Mouse (Mus musculus) hindbrain, embryonic 16.5 days (tissue): ENCODE data around the gene Glrb. TPM values are rescaled to one million over a fixed set of nuclear protein-coding genes. Genes with fewer than 3 reads are reported as not detected.

Source experiments
- ATAC-seq: fragments of 200-750 bp; cut with Nextera tagmentation; 2 replicates; pipeline ENCODE4 v1.8.0; 2017; ENCODE audit warnings: moderate TSS enrichment, moderate library complexity
- H3K27ac ChIP-seq: fragments of 300-500 bp; sonication (generic); 2 replicates; pipeline ENCODE4 v1.5.1; 2014; ENCODE audit warnings: low read depth, mild to moderate bottlenecking, control low read depth, low read length, moderate library complexity
- H3K27me3 ChIP-seq: fragments of 300-500 bp; sonication (generic); replicated peaks from 2 replicates; pipeline ENCODE4 v1.6.1; 2014; ENCODE audit warnings: low read length; ENCODE audit not compliant: control insufficient read depth, insufficient read depth
- H3K36me3 ChIP-seq: fragments of 300-500 bp; sonication (generic); 2 replicates; pipeline ENCODE4 v1.6.1; 2014; ENCODE audit warnings: mild to moderate bottlenecking, low read length, moderate library complexity, mixed read lengths; ENCODE audit not compliant: control insufficient read depth, insufficient read depth
- H3K4me1 ChIP-seq: fragments of 300-500 bp; sonication (generic); 2 replicates; pipeline ENCODE4 v1.6.1; 2014; ENCODE audit warnings: low read depth, low read length; ENCODE audit not compliant: control insufficient read depth, insufficient read depth
- H3K4me2 ChIP-seq: fragments of 300-500 bp; sonication (generic); 2 replicates; pipeline ENCODE4 v1.6.1; 2014; ENCODE audit warnings: mild to moderate bottlenecking, low read length, control low read depth, moderate library complexity
- H3K4me3 ChIP-seq: fragments of 300-500 bp; sonication (generic); 2 replicates; pipeline ENCODE4 v1.5.1; 2014; ENCODE audit warnings: mild to moderate bottlenecking, low read length, control low read depth, moderate library complexity
- H3K9ac ChIP-seq: fragments of 300-500 bp; sonication (generic); 2 replicates; pipeline ENCODE4 v1.6.1; 2014; ENCODE audit warnings: low read depth, mild to moderate bottlenecking, control low read depth, low read length, moderate library complexity
- H3K9me3 ChIP-seq: fragments of 300-500 bp; sonication (generic); 2 replicates; pipeline ENCODE4 v1.6.1; 2014; ENCODE audit warnings: mild to moderate bottlenecking, low read length, moderate library complexity; ENCODE audit not compliant: control insufficient read depth
- WGBS: fragments of 180-500 bp; shearing (Covaris S2); extraction: QIAGEN DNeasy Blood & Tissue Kit; methylation state at CpG from one replicate; pipeline ENCODE4 v1.1.7; 2014; 5-methylcytosine and 5-hydroxymethylcytosine counted together
- polyA plus RNA-seq: library from polyadenylated mRNA; unstranded; fragments of >200 nt; fragmentation: Nextera tagmentation; extraction: Ambion mirVana; gene quantifications from 2 replicates; pipeline ENCODE4 v1.2.1, GENCODE M21; 2015

Gene Glrb
- polyA plus RNA-seq, 1 experiment from 2014 or later: 73.3 TPM

- peak within 1 kb of the TSS; percentile 59 for H3K4me3 ChIP-seq
- H3K4me1 ChIP-seq: peaks cover 8% of the 10 kb centered on the region
- H3K27ac ChIP-seq: peak within 1 kb of the TSS; percentile 93
- H3K9me3 ChIP-seq: no peaks in the 10 kb centered on the region
- peak within 1 kb of the TSS; percentile 72 for H3K9ac ChIP-seq
- no peaks in the 10 kb centered on the region for H3K27me3 ChIP-seq
- ATAC-seq: peak; percentile 96
- under 1% methylated on average over 35 of the region's 35 CpGs for WGBS
- H3K36me3 ChIP-seq: no peaks in the 10 kb centered on the region
- peak within 1 kb of the TSS; percentile 76 for H3K4me2 ChIP-seq
These were observed 110.8 kb downstream of the Glrb start, which contains the start of gene Gria2 for GRCm38 (mm10) chr3:80802596-80803081. Gria2 (minus strand) TSS chr3:80802835.

DNA sequence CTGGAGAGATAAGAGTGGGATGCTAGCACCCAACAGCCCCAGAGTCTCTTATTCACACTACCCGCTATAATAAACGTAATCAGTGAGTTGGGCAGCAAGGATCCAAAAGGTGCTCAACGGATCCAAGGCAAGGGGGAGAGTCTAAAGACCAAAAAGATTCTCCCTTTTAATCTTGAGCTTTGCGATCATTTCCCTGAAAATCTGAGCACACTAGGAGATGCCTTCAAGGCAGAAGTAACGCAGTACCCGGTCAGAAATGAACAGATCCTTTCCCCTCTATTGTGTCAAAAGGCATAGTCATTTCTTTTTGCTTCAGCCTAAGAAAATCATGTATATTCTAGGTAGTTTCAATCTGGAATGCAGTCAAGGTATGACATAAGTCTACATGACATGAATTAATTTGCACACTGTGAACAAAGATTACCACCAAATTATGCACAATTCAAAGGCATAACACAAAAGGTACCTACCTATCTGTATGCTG is 111.6 kb downstream of the Glrb start:
- Histone ChIP-seq H3K4me2 (peak overlapping the region; percentile 76), H3K27ac (peak overlapping the region; percentile 93), H3K9ac (peak overlapping the region; percentile 72), H3K36me3 (no peaks in the 10 kb centered on the region), H3K4me1 (peaks cover 10% of the 10 kb centered on the region), H3K9me3 (no peaks in the 10 kb centered on the region), H3K4me3 (peak overlapping the region; percentile 59), H3K27me3 (no peaks in the 10 kb centered on the region)
- 0 out of 2 replicates have a peak, but pooled peaks have one; percentile 1 for ATAC-seq
- WGBS: 6% methylated on average over 6 of the region's 6 CpGs

DNA sequence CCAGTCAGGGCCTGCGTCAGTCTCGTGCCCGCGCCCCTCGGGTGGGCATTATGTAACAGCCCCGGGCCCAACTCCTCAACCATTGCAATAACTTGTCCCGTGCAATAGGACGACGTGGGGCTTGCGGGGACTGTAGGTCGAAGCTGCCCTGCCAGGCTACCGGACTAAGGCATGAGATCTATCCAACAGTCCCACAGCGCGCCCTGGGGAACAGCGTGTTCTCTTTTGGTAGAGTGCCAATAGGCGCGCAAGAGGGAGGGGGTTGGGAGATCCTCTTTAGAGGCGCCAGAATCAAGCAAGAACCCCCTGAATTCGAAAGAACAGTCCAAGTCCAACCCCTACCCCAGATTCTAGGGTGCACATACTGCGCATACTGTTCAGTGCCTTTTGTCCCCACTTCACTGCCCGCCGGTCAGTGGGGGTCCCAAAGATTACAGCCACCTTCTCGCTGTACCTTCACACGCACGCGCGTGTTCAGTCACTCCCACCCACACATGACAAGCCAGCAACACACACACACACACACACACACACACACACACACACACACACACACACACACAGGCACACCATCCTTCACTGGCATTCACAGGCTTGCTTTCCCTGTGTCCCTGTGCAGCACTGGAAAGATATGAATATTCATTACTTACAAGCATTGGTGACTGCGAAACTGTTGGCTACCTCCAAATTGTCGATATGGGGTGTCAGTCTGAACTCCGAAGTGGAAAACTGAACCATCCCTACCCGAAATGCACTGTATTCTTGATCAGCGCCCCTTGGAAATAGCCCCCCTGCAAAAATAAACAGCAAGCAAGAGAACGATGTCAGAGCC is 112.2 kb downstream of the Glrb start:
- Histone ChIP-seq H3K9ac (peak overlapping the region; percentile 72), H3K4me3 (peak overlapping the region; percentile 59), H3K4me2 (peak overlapping the region; percentile 76), H3K4me1 (peaks cover 10% of the 10 kb centered on the region), H3K27me3 (no peaks in the 10 kb centered on the region), H3K9me3 (no peaks in the 10 kb centered on the region), H3K27ac (peak overlapping the region; percentile 93), H3K36me3 (no peaks in the 10 kb centered on the region)
- 3% methylated on average over 33 of the region's 33 CpGs for WGBS
- ATAC-seq: peak; percentile 51

DNA sequence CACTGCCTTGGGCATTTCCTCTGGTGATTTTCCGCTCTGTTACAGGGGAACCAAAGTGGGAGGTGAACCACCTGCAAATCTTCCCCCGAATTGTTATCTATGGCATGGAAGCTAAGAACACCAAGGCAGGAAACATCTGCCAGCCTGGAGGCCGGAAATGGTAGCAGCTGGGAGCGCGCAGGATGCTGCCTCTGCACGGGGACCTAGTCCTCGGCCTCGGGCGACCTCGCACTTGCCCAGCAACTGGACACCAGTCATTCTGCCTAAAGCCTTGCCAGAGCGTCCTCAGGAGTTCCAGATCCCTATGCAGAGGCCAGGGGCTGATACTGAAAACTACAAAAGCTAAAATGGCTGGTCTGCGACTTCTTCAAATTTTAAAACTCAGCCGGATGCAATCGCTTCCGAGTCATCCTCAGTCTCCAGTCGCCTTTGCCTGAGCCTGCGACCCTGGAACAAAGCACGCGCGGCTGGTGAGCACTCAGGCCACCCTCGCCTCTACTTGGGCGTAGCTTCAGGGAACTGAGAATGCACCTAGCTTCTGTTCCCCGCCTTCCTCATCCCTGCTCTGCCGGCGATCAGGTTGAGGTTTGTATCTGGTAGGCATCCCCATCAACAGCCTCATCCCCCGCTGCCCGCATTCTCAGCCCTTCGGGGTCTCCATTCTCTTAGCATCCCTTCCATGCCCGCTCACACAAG is 113.0 kb downstream of the Glrb start:
- peaks cover 10% of the 10 kb centered on the region for H3K4me1 ChIP-seq
- ATAC-seq: peak; percentile 0; the same call in 1 of the 2 replicates

DNA sequence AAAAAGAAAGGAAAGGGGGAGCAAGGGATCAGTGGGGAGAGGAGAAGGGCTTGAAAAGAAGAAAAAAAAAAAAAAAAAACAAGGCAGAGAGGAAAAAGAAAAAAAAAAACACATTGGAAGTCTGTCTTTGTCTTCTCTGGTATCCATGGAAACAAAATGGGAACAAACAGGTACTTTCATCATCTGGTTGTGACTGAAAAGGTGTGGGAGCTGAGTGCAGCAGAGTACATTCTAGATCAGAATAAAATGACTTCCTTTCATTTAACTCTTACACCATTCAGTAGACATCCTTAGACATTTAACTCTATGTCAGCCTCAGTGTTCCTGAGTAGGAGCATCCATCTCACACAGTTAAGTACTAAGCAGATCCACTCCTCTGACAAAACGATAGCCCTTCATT is 115.5 kb downstream of the Glrb start:
- Histone ChIP-seq H3K4me3 (peak overlapping the region; percentile 59), H3K36me3 (no peaks in the 10 kb centered on the region), H3K9ac (no peak overlapping the region), H3K27ac (no peak overlapping the region), H3K4me2 (peak overlapping the region; percentile 76), H3K27me3 (no peaks in the 10 kb centered on the region), H3K9me3 (no peaks in the 10 kb centered on the region), H3K4me1 (peaks cover 7% of the 10 kb centered on the region)
- WGBS: 66% methylated on average over 1 of the region's 1 CpGs
- ATAC-seq: no peak

More for the DNA sequence above, 113.0 kb downstream of the Glrb start:
- H3K9ac ChIP-seq: peak overlapping the region; percentile 72
- no peaks in the 10 kb centered on the region for H3K36me3 ChIP-seq
- 1% methylated on average over 29 of the region's 29 CpGs for WGBS
- H3K4me3 ChIP-seq: peak overlapping the region; percentile 59
- peak overlapping the region; percentile 93 for H3K27ac ChIP-seq
- H3K27me3 ChIP-seq: no peaks in the 10 kb centered on the region
- no peaks in the 10 kb centered on the region for H3K9me3 ChIP-seq
- H3K4me2 ChIP-seq: peak overlapping the region; percentile 76

- Histone ChIP-seq H3K9me3 (no peaks in the 10 kb centered on the region), H3K4me2 (no peak overlapping the region), H3K4me3 (no peak overlapping the region), H3K9ac (no peak overlapping the region), H3K4me1 (peaks cover 7% of the 10 kb centered on the region), H3K36me3 (no peaks in the 10 kb centered on the region), H3K27me3 (no peaks in the 10 kb centered on the region), H3K27ac (no peak overlapping the region)
- no peak for ATAC-seq
These were observed 116.7 kb downstream of the Glrb start for GRCm38 (mm10) chr3:80796764-80797163.

- H3K9me3 ChIP-seq: no peaks in the 10 kb centered on the region
- H3K4me1 ChIP-seq: peaks cover 7% of the 10 kb centered on the region
- 90% methylated on average over 2 of the region's 2 CpGs for WGBS
- H3K36me3 ChIP-seq: no peaks in the 10 kb centered on the region
- H3K27me3 ChIP-seq: no peaks in the 10 kb centered on the region
- no peak for ATAC-seq
- H3K27ac ChIP-seq: no peak overlapping the region
- no peak overlapping the region for H3K9ac ChIP-seq
- H3K4me3 ChIP-seq: no peak overlapping the region
- H3K4me2 ChIP-seq: no peak overlapping the region
These were observed 118.2 kb downstream of the Glrb start for GRCm38 (mm10) chr3:80795284-80795683.
